Mouse (Mus musculus): ENCODE results near the gene Slc5a4a. TPM values are rescaled to one million over a fixed set of nuclear protein-coding genes. Genes with fewer than 3 reads are reported as not detected.

Slc5a4a gene
- total RNA-seq (2021): under 1 TPM in 1 of 2 experiments, not detected in 1; 0.26 TPM

- no peak for DNase-seq (ENCODE audit: extremely low spot score in 1 of 2, low spot score in 2 of 2)
- intact Hi-C loops (cut with DNase I): no loop called here
Measured at GRCm38 (mm10) chr10:76147278-76147677, at the start of gene Slc5a4a. Slc5a4a (plus strand) TSS chr10:76147451.

- intact Hi-C loops (cut with DNase I): no loop called here
Measured at GRCm38 (mm10) chr10:76110861-76111260, 36.4 kb upstream of the Slc5a4a start, which contains the start of gene Slc5a4b. Slc5a4b (minus strand) TSS chr10:76110961.

GRCm38 (mm10) chr10:76117966-76118365, 29.3 kb upstream of the Slc5a4a start:
- peak in 1 of 2 experiments; percentile 48 for DNase-seq (ENCODE audit: extremely low spot score in 1 of 2, low spot score in 2 of 2)
- intact Hi-C loops (cut with DNase I): no loop called here

More at GRCm38 (mm10) chr10:76110861-76111260, 36.4 kb upstream of the Slc5a4a start, which contains the start of gene Slc5a4b:
- no peak for DNase-seq (ENCODE audit: extremely low spot score in 1 of 2, low spot score in 2 of 2)

GRCm38 (mm10) chr10:76118741-76119140, 28.5 kb upstream of the Slc5a4a start:
- intact Hi-C loops (cut with DNase I): no loop called here
- peak in 1 of 2 experiments; percentile 34 for DNase-seq (ENCODE audit: extremely low spot score in 1 of 2, low spot score in 2 of 2)

GRCm38 (mm10) chr10:76120124-76120711, 27.0 kb upstream of the Slc5a4a start:
- no peak for DNase-seq (ENCODE audit: extremely low spot score in 1 of 2, low spot score in 2 of 2)
- intact Hi-C loops (cut with DNase I): no loop called here

- intact Hi-C loops (cut with DNase I): no loop called here
Measured at GRCm38 (mm10) chr10:76121495-76121894, 25.8 kb upstream of the Slc5a4a start.

GRCm38 (mm10) chr10:76132506-76132905, 14.7 kb upstream of the Slc5a4a start:
- DNase-seq (ENCODE audit: extremely low spot score in 1 of 2, low spot score in 2 of 2): no peak
- intact Hi-C loops (cut with DNase I): no loop called here

More at GRCm38 (mm10) chr10:76121495-76121894, 25.8 kb upstream of the Slc5a4a start:
- no peak for DNase-seq (ENCODE audit: extremely low spot score in 1 of 2, low spot score in 2 of 2)

GRCm38 (mm10) chr10:76136318-76136717, 10.9 kb upstream of the Slc5a4a start:
- intact Hi-C loops (cut with DNase I): no loop called here
- DNase-seq (ENCODE audit: extremely low spot score in 1 of 2, low spot score in 2 of 2): no peak

GRCm38 (mm10) chr10:76146846-76147245, 405 bp upstream of the Slc5a4a start:
- intact Hi-C loops (cut with DNase I): no loop called here
- DNase-seq (ENCODE audit: extremely low spot score in 1 of 2, low spot score in 2 of 2): no peak

- intact Hi-C loops (cut with DNase I): no loop called here
- DNase-seq (ENCODE audit: extremely low spot score in 1 of 2, low spot score in 2 of 2): no peak
Measured at GRCm38 (mm10) chr10:76155911-76156310, 8.7 kb downstream of the Slc5a4a start.

- intact Hi-C loops (cut with DNase I): no loop called here
- no peak for DNase-seq (ENCODE audit: extremely low spot score in 1 of 2, low spot score in 2 of 2)
Measured at GRCm38 (mm10) chr10:76157528-76157927, 10.3 kb downstream of the Slc5a4a start.

GRCm38 (mm10) chr10:76158009-76158408, 10.8 kb downstream of the Slc5a4a start:
- intact Hi-C loops (cut with DNase I): no loop called here

GRCm38 (mm10) chr10:76174899-76175298, 27.6 kb downstream of the Slc5a4a start:
- intact Hi-C loops (cut with DNase I): no loop called here
- no peak for DNase-seq (ENCODE audit: extremely low spot score in 1 of 2, low spot score in 2 of 2)

More at GRCm38 (mm10) chr10:76158009-76158408, 10.8 kb downstream of the Slc5a4a start:
- DNase-seq (ENCODE audit: extremely low spot score in 1 of 2, low spot score in 2 of 2): no peak

- intact Hi-C loops (cut with DNase I): no loop called here
- no peak for DNase-seq (ENCODE audit: extremely low spot score in 1 of 2, low spot score in 2 of 2)
Measured at GRCm38 (mm10) chr10:76185216-76185615, 38.0 kb downstream of the Slc5a4a start.

GRCm38 (mm10) chr10:76188010-76188409, 40.8 kb downstream of the Slc5a4a start:
- intact Hi-C loops (cut with DNase I): no loop called here
- DNase-seq (ENCODE audit: extremely low spot score in 1 of 2, low spot score in 2 of 2): no peak

GRCm38 (mm10) chr10:76201416-76201815, 54.2 kb downstream of the Slc5a4a start:
- no peak for DNase-seq (ENCODE audit: extremely low spot score in 1 of 2, low spot score in 2 of 2)
- intact Hi-C loops (cut with DNase I): loop anchor here (10.0 kb wide), 1 partner anchor 227 kb away; no protein-coding TSS in a partner anchor

- peak; percentile 80 to 83 for DNase-seq (ENCODE audit: extremely low spot score in 1 of 2, low spot score in 2 of 2)
Measured at GRCm38 (mm10) chr10:76201978-76202377, 54.7 kb downstream of the Slc5a4a start.

GRCm38 (mm10) chr10:76203798-76204283, 56.6 kb downstream of the Slc5a4a start:
- intact Hi-C loops (cut with DNase I): loop anchor here (10.0 kb wide), 1 partner anchor 229 kb away; no protein-coding TSS in a partner anchor
- DNase-seq (ENCODE audit: extremely low spot score in 1 of 2, low spot score in 2 of 2): peak; percentile 31 to 41

More at GRCm38 (mm10) chr10:76201978-76202377, 54.7 kb downstream of the Slc5a4a start:
- intact Hi-C loops (cut with DNase I): loop anchor here (10.0 kb wide), 1 partner anchor 227 kb away; no protein-coding TSS in a partner anchor

GRCm38 (mm10) chr10:76207262-76207796, 60.1 kb downstream of the Slc5a4a start:
- no peak for DNase-seq (ENCODE audit: extremely low spot score in 1 of 2, low spot score in 2 of 2)
- intact Hi-C loops (cut with DNase I): loop anchor here (10.0 kb wide), 1 partner anchor 233 kb away; no protein-coding TSS in a partner anchor

- intact Hi-C loops (cut with DNase I): loop anchor here (10.0 kb wide), 1 partner anchor 234 kb away; no protein-coding TSS in a partner anchor
- DNase-seq (ENCODE audit: extremely low spot score in 1 of 2, low spot score in 2 of 2): no peak
Measured at GRCm38 (mm10) chr10:76209241-76209640, 62.0 kb downstream of the Slc5a4a start.
